Mouse (Mus musculus) MEL (cell line): ENCODE results near the gene Zfp39. TPM values are rescaled to one million over a fixed set of nuclear protein-coding genes. Genes with fewer than 3 reads are reported as not detected.

Experiments used
- DNase-seq: peaks from one replicate; pipeline ENCODE4 v3.0.0; 2011; ENCODE audit warnings: low read depth, low spot score
- H3K27ac ChIP-seq: 2 replicates; pipeline ENCODE4 v1.5.1; 2012; ENCODE audit warnings: low read depth, mild to moderate bottlenecking, control low read depth, low read length, moderate library complexity; ENCODE audit not compliant: control insufficient read depth
- H3K27me3 ChIP-seq, 2 experiments: fragments of 150-350 bp in 1 of 2; sonication (generic) in 1 of 2; 2 replicates each; pipeline ENCODE4 v1.6.1; 2012; ENCODE audit warnings: low read length in 2 of 2, mild to moderate bottlenecking in 2 of 2, improper control_type of control experiment in 1 of 2, moderate library complexity in 1 of 2; ENCODE audit not compliant: insufficient read depth in 2 of 2, control insufficient read depth in 1 of 2
- H3K36me3 ChIP-seq, 2 experiments: 2 replicates each; pipeline ENCODE4 v1.6.1; 2012 to 2014; ENCODE audit warnings: low read length in 2 of 2, improper control_type of control experiment in 1 of 2, inconsistent platforms in 1 of 2, mild to moderate bottlenecking in 1 of 2; ENCODE audit not compliant: insufficient read depth in 2 of 2, control insufficient read depth in 1 of 2
- H3K4me1 ChIP-seq, 2 experiments: fragments of 150-350 bp in 1 of 2; sonication (generic) in 1 of 2; 2 replicates each; pipeline ENCODE4 v1.6.1; 2012; ENCODE audit warnings: low read length in 2 of 2, improper control_type of control experiment in 1 of 2, mild to moderate bottlenecking in 1 of 2; ENCODE audit not compliant: insufficient read depth in 2 of 2, control insufficient read depth in 1 of 2
- H3K4me3 ChIP-seq, 2 experiments: fragments of 150-350 bp in 1 of 2; sonication (generic) in 1 of 2; 2 replicates each; pipeline ENCODE4 v1.5.1; 2012; ENCODE audit warnings: low read depth in 2 of 2, low read length in 2 of 2, mild to moderate bottlenecking in 2 of 2, moderate library complexity in 2 of 2, control low read depth in 1 of 2, improper control_type of control experiment in 1 of 2; ENCODE audit not compliant: control insufficient read depth in 1 of 2, insufficient read depth in 1 of 2
- H3K79me2 ChIP-seq: 2 replicates; pipeline ENCODE4 v1.6.1; 2012; ENCODE audit warnings: mild to moderate bottlenecking, low read length, moderate library complexity; ENCODE audit not compliant: control insufficient read depth, poor library complexity, insufficient read depth
- H3K9ac ChIP-seq: 2 replicates; pipeline ENCODE4 v1.6.1; 2012; ENCODE audit warnings: low read depth, mild to moderate bottlenecking, control low read depth, low read length, moderate library complexity; ENCODE audit not compliant: control insufficient read depth, poor library complexity, severe bottlenecking
- H3K9me3 ChIP-seq: fragments of 150-350 bp; sonication (generic); replicated peaks from 2 replicates; pipeline ENCODE4 v1.6.1; 2012; ENCODE audit warnings: mild to moderate bottlenecking, low read length, improper control_type of control experiment, moderate library complexity; ENCODE audit not compliant: insufficient read depth
- BHLHE40 ChIP-seq: IDR thresholded peaks from 2 replicates; pipeline ENCODE4 v1.6.1; 2012; ENCODE audit warnings: low read depth, mild to moderate bottlenecking, inconsistent platforms, low read length, improper control_type of control experiment, borderline replicate concordance
- CHD1 ChIP-seq: IDR thresholded peaks from 2 replicates; pipeline ENCODE4 v1.6.1; 2012; ENCODE audit warnings: low read depth, mild to moderate bottlenecking, inconsistent platforms, low read length, improper control_type of control experiment
- CHD2 ChIP-seq: IDR thresholded peaks from 2 replicates; pipeline ENCODE4 v1.6.1; 2011; ENCODE audit warnings: low read length, improper control_type of control experiment
- ETS1 ChIP-seq: IDR thresholded peaks from 2 replicates; pipeline ENCODE4 v1.6.1; 2012; ENCODE audit warnings: low read depth, mild to moderate bottlenecking, inconsistent platforms, low read length, improper control_type of control experiment, moderate library complexity
- GATA1 ChIP-seq: IDR thresholded peaks from 2 replicates; pipeline ENCODE4 v1.6.1; 2011; ENCODE audit warnings: low read depth, low read length, improper control_type of control experiment
- HCFC1 ChIP-seq: IDR thresholded peaks from 2 replicates; pipeline ENCODE4 v1.6.1; 2012; ENCODE audit warnings: low read depth, mild to moderate bottlenecking, inconsistent platforms, low read length, improper control_type of control experiment, moderate library complexity
- MAX ChIP-seq: IDR thresholded peaks from 2 replicates; pipeline ENCODE4 v1.6.1; 2011; ENCODE audit warnings: low read length, improper control_type of control experiment
- MAZ ChIP-seq: IDR thresholded peaks from 2 replicates; pipeline ENCODE4 v1.6.1; 2012; ENCODE audit warnings: low read depth, mild to moderate bottlenecking, inconsistent platforms, low read length, improper control_type of control experiment
- MXI1 ChIP-seq: IDR thresholded peaks from 2 replicates; pipeline ENCODE4 v1.6.1; 2011; ENCODE audit warnings: mild to moderate bottlenecking, low read depth, low read length, improper control_type of control experiment
- NELFE ChIP-seq: IDR thresholded peaks from 2 replicates; pipeline ENCODE4 v1.6.1; 2011; ENCODE audit warnings: low read depth, low read length, improper control_type of control experiment
- NRF1 ChIP-seq: IDR thresholded peaks from 2 replicates; pipeline ENCODE4 v1.6.1; 2014; ENCODE audit warnings: low read depth, mild to moderate bottlenecking, inconsistent platforms, low read length, improper control_type of control experiment, moderate library complexity; ENCODE audit not compliant: poor library complexity, insufficient read depth, severe bottlenecking
- POLR2A ChIP-seq, 2 experiments: IDR thresholded peaks; 2 replicates each; pipeline ENCODE4 v1.6.1; 2011 to 2012; ENCODE audit warnings: low read length in 2 of 2, mild to moderate bottlenecking in 2 of 2, control low read depth in 1 of 2, improper control_type of control experiment in 1 of 2, low read depth in 1 of 2, moderate library complexity in 1 of 2; ENCODE audit not compliant: control insufficient read depth in 1 of 2, insufficient read depth in 1 of 2, poor library complexity in 1 of 2
- POLR2AphosphoS2 ChIP-seq: IDR thresholded peaks from 2 replicates; pipeline ENCODE4 v1.6.1; 2011; ENCODE audit warnings: low read length, improper control_type of control experiment
- RCOR1 ChIP-seq: IDR thresholded peaks from 2 replicates; pipeline ENCODE4 v1.6.1; 2012; ENCODE audit warnings: low read depth, mild to moderate bottlenecking, inconsistent platforms, low read length, improper control_type of control experiment
- SIN3A ChIP-seq: IDR thresholded peaks from 2 replicates; pipeline ENCODE4 v1.6.1; 2012; ENCODE audit warnings: low read length, improper control_type of control experiment, inconsistent platforms
- TAL1 ChIP-seq: IDR thresholded peaks from 2 replicates; pipeline ENCODE4 v1.6.1; 2012; ENCODE audit warnings: mild to moderate bottlenecking, inconsistent platforms, low read length, moderate library complexity, mixed read lengths
- TBP ChIP-seq: IDR thresholded peaks from 2 replicates; pipeline ENCODE4 v1.8.0; 2011; ENCODE audit warnings: low read depth, low read length, improper control_type of control experiment
- TCF12 ChIP-seq: IDR thresholded peaks from 2 replicates; pipeline ENCODE4 v1.6.1; 2014; ENCODE audit warnings: low read depth, mild to moderate bottlenecking, inconsistent platforms, low read length, improper control_type of control experiment, moderate library complexity
- ZMIZ1 ChIP-seq: IDR thresholded peaks from 2 replicates; pipeline ENCODE4 v1.6.1; 2012; ENCODE audit warnings: low read depth, mild to moderate bottlenecking, inconsistent platforms, low read length, improper control_type of control experiment, moderate library complexity
- polyA plus RNA-seq, 2 experiments: library from polyadenylated mRNA; stranded (reverse) in 1 of 2; unstranded in 1 of 2; fragments of >175 nt in 1 of 2; fragments of >200 nt in 1 of 2; gene quantifications; 2 replicates each; pipeline versions ENCODE4 v1.2.1 to v1.2.4; 2012; ENCODE audit warnings: low replicate concordance in 2 of 2, low read depth in 1 of 2; ENCODE audit not compliant: insufficient read length in 2 of 2, insufficient read depth in 1 of 2, missing spikeins in 1 of 2
- total RNA-seq: library from RNA; depleted of rRNA; stranded (reverse); fragments of 300-350 nt; gene quantifications from 2 replicates; pipeline ENCODE4 v1.2.3, GENCODE M21; 2012

The Zfp39 gene
- total and polyA plus RNA-seq, 3 experiments = 5.1 to 6.0 TPM; not detected in 1

GRCm38 (mm10) chr11:58939088-58939439, 35.0 kb upstream of the Zfp39 start:
- peak overlapping the region in 1 of 2 experiments; percentile 46; a peak in 2 of 4 replicates for H3K4me3 ChIP-seq

GRCm38 (mm10) chr11:58938322-58939087, 34.5 kb upstream of the Zfp39 start, which contains the start of gene Rnf187:
TSS of gene Rnf187 (minus strand) at chr11:58938916.
- Histone ChIP-seq H3K4me1 (peaks cover 2 to 16% of the 10 kb centered on the region in 2 experiments; a peak in 3 of 4 replicates), H3K4me3 (peak within 1 kb of the TSS; percentile 84 to 89), H3K36me3 (peaks cover 3 to 8% of the 10 kb centered on the region in 2 experiments), H3K9me3 (no peaks in the 10 kb centered on the region), H3K27ac (peak within 1 kb of the TSS; percentile 34), H3K9ac (peak within 1 kb of the TSS; percentile 90), H3K27me3 (no peaks in the 10 kb centered on the region), H3K79me2 (peaks cover 17% of the 10 kb centered on the region)
- peak; percentile 96 for DNase-seq
- peak; percentile 84 for TF ChIP-seq HCFC1
- TF ChIP-seq CHD2 = no peak
- peak; percentile 97 for TF ChIP-seq NELFE
- peak; percentile 79 for TF ChIP-seq TBP
- TF ChIP-seq CHD1 = no peak
- TF ChIP-seq NRF1 = peak; percentile 73
- peak; percentile 31; the same call in 1 of the 2 replicates for TF ChIP-seq MAZ
- TF ChIP-seq ETS1 = peak; percentile 24; the same call in 1 of the 2 replicates
- TF ChIP-seq MAX = no peak; the same call in 1 of the 2 replicates
- TF ChIP-seq POLR2AphosphoS2 = peak; percentile 79; the same call in 1 of the 2 replicates
- no peak; the same call in 1 of the 2 replicates for TF ChIP-seq BHLHE40
- peak; percentile 14; the same call in 1 of the 2 replicates for TF ChIP-seq GATA1
- peak; percentile 91 for TF ChIP-seq SIN3A
- TF ChIP-seq POLR2A (IDR thresholded peaks at IDR 0.05; ENCODE audit: control insufficient read depth in 1 of 2, insufficient read depth in 1 of 2, low read depth in 1 of 2, low read length in 2 of 2, poor library complexity in 1 of 2) = peak; percentile 92 to 93
- peak; percentile 62 for TF ChIP-seq MXI1
- peak; percentile 75 for TF ChIP-seq TCF12
- TF ChIP-seq ZMIZ1 = peak; percentile 90
- no peak for TF ChIP-seq TAL1

More at GRCm38 (mm10) chr11:58939088-58939439, 35.0 kb upstream of the Zfp39 start:
- H3K79me2 ChIP-seq = peaks cover 17% of the 10 kb centered on the region
- H3K27me3 ChIP-seq = peaks cover 0 to under 1% of the 10 kb centered on the region in 2 experiments; a peak in 2 of 4 replicates
- no peak overlapping the region for H3K27ac ChIP-seq
- peaks cover 3 to 8% of the 10 kb centered on the region in 2 experiments for H3K36me3 ChIP-seq
- no peaks in the 10 kb centered on the region for H3K9me3 ChIP-seq
- no peak for DNase-seq
- H3K4me1 ChIP-seq = peaks cover 2 to 16% of the 10 kb centered on the region in 2 experiments; a peak in 3 of 4 replicates
- H3K9ac ChIP-seq = peak overlapping the region; percentile 37; the same call in 1 of the 2 replicates
- TF ChIP-seq RCOR1 (no peak), GATA1 (0 out of 2 replicates have a peak, but pooled peaks have one; percentile 0)
